Mouse (Mus musculus): ENCODE measurements around the gene Olfr617.

- TF ChIP-seq CTCF (IDR thresholded peaks at IDR 0.05; ENCODE audit: borderline replicate concordance, extremely low read depth, insufficient read depth, insufficient read length) (no peak), POLR2A (IDR thresholded peaks at IDR 0.05; ENCODE audit: borderline replicate concordance, extremely low read depth, insufficient read depth, insufficient read length, poor library complexity, severe bottlenecking) (no peak)
Observed at GRCm38 (mm10) chr7:103547774-103548173, 25.1 kb upstream of the Olfr617 start, which contains the start of gene Olfr613.

All from brain, embryonic 14.5 days (tissue).